Mouse (Mus musculus): Measurements from ENCODE around the gene Ptpn3. TPM values are rescaled to one million over a fixed set of nuclear protein-coding genes. Genes with fewer than 3 reads are reported as not detected.
A peak's percentile ranks its signal among the peaks of the same experiment; 100 is the strongest.

The Ptpn3 gene
- polyA plus RNA-seq, 1 experiment from 2014 or later = 9.4 TPM

- no peaks in the 10 kb centered on the region for H3K27me3 ChIP-seq (replicated peaks)
- H3K4me1 ChIP-seq (replicated peaks) = peaks cover 27% of the 10 kb centered on the region
- H3K36me3 ChIP-seq = no peaks in the 10 kb centered on the region
- WGBS = 34% methylated on average over 8 of the region's 8 CpGs
- ATAC-seq = peak; percentile 81
- H3K27ac ChIP-seq = peak overlapping the region; percentile 92
- peak overlapping the region; percentile 51 for H3K4me2 ChIP-seq (replicated peaks)
- peak overlapping the region; percentile 26; the same call in 1 of the 2 replicates for H3K9ac ChIP-seq
- no peaks in the 10 kb centered on the region for H3K9me3 ChIP-seq
- H3K4me3 ChIP-seq (replicated peaks) = no peak overlapping the region
These were observed 147.8 kb downstream of the Ptpn3 start for GRCm38 (mm10) chr4:57153838-57154237.

- H3K27me3 ChIP-seq (replicated peaks) = no peaks in the 10 kb centered on the region
- no peak overlapping the region for H3K4me3 ChIP-seq (replicated peaks)
- no peaks in the 10 kb centered on the region for H3K36me3 ChIP-seq
- no peaks in the 10 kb centered on the region for H3K9me3 ChIP-seq
- H3K27ac ChIP-seq = peak overlapping the region; percentile 92
- peak overlapping the region; percentile 26; the same call in 1 of the 2 replicates for H3K9ac ChIP-seq
- ATAC-seq = peak; percentile 95
- H3K4me1 ChIP-seq (replicated peaks) = peaks cover 27% of the 10 kb centered on the region
- WGBS = 9% methylated on average over 9 of the region's 9 CpGs
- peak overlapping the region; percentile 51 for H3K4me2 ChIP-seq (replicated peaks)
These were observed 148.4 kb downstream of the Ptpn3 start for GRCm38 (mm10) chr4:57153068-57153835.

DNA sequence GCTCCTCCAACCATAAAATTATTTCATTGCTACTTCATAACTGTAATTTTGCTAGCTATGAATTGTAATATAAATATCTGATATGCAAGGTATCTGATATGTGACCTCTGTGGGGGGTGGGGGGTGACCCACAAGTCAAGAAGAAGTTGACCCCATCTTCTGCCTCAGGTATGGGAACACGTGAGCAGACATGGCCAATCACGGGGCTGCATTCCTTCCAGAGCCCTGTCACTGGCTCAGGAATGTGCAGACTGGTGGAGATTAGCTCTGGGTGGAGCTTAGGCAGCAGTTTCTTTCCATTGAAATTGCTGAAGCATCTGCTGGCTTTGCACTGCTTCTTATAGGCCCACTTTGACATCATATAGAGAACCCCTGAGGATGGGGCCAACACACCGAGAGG lies 153.5 kb downstream of the Ptpn3 start:
- Histone ChIP-seq H3K4me2 (replicated peaks) (no peak overlapping the region), H3K4me1 (replicated peaks) (peaks cover 10% of the 10 kb centered on the region), H3K4me3 (replicated peaks) (no peak overlapping the region), H3K36me3 (no peaks in the 10 kb centered on the region), H3K9ac (no peak overlapping the region), H3K27ac (no peak overlapping the region), H3K9me3 (no peaks in the 10 kb centered on the region), H3K27me3 (replicated peaks) (no peaks in the 10 kb centered on the region)
- ATAC-seq = no peak
- WGBS = 60% methylated on average over 3 of the region's 3 CpGs

DNA sequence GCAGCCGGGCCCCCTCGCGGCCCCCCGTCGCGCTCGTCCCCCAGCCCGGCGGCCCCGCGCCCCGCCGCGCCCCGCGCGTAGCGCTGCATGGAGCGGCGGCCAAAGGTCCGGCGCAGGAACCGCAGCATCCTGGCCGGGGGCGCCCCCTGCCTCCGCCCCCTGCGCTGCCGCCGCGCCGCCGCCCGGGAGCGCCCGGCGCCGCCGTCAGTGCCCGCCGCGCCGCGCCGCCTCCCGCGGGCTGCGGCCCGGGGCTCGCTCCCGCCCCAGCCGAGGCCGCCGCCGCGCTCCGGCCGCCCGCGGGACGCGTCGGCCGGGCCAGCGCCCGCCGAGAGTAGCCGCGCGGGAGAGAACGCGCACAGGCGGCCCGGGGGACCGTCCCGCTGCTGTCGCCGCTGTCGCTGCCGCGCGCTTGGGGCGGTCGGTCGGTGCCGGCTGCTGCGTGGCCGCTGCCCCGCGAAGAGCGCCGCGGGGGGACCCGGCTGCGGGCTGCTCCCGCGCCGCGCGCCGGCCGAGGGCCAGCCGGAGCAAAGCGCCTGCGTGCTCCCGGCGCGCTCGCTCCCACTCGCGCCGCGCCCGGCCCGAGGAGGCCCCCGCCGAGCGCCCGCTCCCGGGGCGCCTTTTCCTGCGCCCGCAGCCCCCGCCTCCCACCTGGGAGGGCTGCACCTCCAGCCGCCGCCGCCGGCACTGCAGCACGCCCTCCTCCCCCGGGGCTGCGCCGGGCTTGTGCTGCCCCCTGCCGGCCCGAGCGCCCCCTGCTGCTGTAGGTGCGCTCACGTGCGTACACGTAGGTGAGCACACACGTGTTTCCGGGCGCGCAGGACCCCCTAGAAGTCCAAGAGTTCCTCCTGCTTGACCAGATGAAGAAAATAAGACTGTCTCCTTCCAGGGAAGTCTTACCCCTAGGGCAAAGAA lies 158.4 kb downstream of the Ptpn3 start, which contains the start of gene Epb41l4b:
Epb41l4b (minus strand) TSS at position 412 of the 912 bp plus-strand sequence.
- under 1% methylated on average over 73 of the region's 142 CpGs for WGBS
- Histone ChIP-seq H3K27ac (peak within 1 kb of the TSS; percentile 67), H3K9me3 (no peaks in the 10 kb centered on the region), H3K36me3 (no peaks in the 10 kb centered on the region), H3K4me1 (replicated peaks) (peaks cover 18% of the 10 kb centered on the region), H3K9ac (peak within 1 kb of the TSS; percentile 75), H3K27me3 (replicated peaks) (peaks cover 26% of the 10 kb centered on the region; the same call in 1 of the 2 replicates), H3K4me3 (replicated peaks) (peak within 1 kb of the TSS; percentile 71), H3K4me2 (replicated peaks) (peak within 1 kb of the TSS; percentile 92)
- ATAC-seq = peak; percentile 88

DNA sequence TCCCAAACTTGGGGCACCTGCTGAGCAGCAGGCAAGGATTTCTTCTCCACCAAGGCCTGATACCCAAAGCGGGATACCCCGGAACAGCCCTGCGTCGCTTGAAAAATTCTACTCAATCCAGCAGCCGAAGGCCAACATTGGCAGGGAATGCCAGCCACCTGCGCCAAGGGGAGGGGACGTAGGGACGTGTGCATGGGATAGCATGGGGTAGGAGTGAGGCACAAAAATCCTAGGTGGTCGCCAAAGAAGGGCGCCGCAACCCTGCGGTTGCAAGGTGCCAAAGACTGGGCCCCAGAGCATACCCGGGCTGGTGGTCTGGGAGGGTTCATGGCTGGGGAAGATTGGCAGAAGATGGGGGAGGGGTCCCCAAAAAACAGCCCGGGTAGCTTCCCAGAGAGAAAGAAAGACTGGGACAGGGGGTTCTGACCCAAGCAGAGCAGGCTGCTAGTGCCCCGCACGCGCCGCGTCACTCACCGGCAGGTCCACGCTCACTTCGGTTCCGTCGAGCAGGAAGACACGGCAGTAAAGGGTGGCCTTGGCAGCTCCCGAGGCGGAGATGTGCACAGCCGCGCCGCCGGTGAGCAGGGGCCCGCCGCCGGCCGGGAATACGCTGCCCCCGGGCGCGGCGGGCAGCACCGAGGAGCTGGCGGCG lies 159.1 kb downstream of the Ptpn3 start:
- H3K9me3 ChIP-seq = no peaks in the 10 kb centered on the region
- H3K4me3 ChIP-seq (replicated peaks) = peak overlapping the region; percentile 71
- ATAC-seq = peak; percentile 28
- H3K4me2 ChIP-seq (replicated peaks) = peak overlapping the region; percentile 92
- peaks cover 26% of the 10 kb centered on the region; the same call in 1 of the 2 replicates for H3K27me3 ChIP-seq (replicated peaks)
- no peaks in the 10 kb centered on the region for H3K36me3 ChIP-seq
- under 1% methylated on average over 43 of the region's 43 CpGs for WGBS
- H3K27ac ChIP-seq = peak overlapping the region; percentile 61
- peak overlapping the region; percentile 75 for H3K9ac ChIP-seq
- H3K4me1 ChIP-seq (replicated peaks) = peaks cover 22% of the 10 kb centered on the region

- H3K9me3 ChIP-seq = no peaks in the 10 kb centered on the region
- no peaks in the 10 kb centered on the region for H3K36me3 ChIP-seq
- no peak for ATAC-seq
- H3K4me3 ChIP-seq (replicated peaks) = peak overlapping the region; percentile 71
- H3K9ac ChIP-seq = peak overlapping the region; percentile 75
- H3K4me2 ChIP-seq (replicated peaks) = peak overlapping the region; percentile 92
- peaks cover 26% of the 10 kb centered on the region; the same call in 1 of the 2 replicates for H3K27me3 ChIP-seq (replicated peaks)
- peak overlapping the region; percentile 61 for H3K27ac ChIP-seq
- peaks cover 22% of the 10 kb centered on the region for H3K4me1 ChIP-seq (replicated peaks)
- WGBS = 4% methylated on average over 26 of the region's 26 CpGs
These were observed 159.7 kb downstream of the Ptpn3 start for GRCm38 (mm10) chr4:57141908-57142361.

GRCm38 (mm10) chr4:57140992-57141717 lies 160.5 kb downstream of the Ptpn3 start:
- Histone ChIP-seq H3K9ac (peak overlapping the region; percentile 75), H3K27ac (peak overlapping the region; percentile 61), H3K4me2 (replicated peaks) (peak overlapping the region; percentile 92), H3K36me3 (no peaks in the 10 kb centered on the region), H3K4me3 (replicated peaks) (peak overlapping the region; percentile 71), H3K4me1 (replicated peaks) (peaks cover 22% of the 10 kb centered on the region), H3K9me3 (no peaks in the 10 kb centered on the region), H3K27me3 (replicated peaks) (peaks cover 26% of the 10 kb centered on the region; the same call in 1 of the 2 replicates)
- 19% methylated on average over 15 of the region's 15 CpGs for WGBS
- no peak for ATAC-seq

Other genes with a start within 250 kb of the Ptpn3 start
- gene Epb41l4b, start 158.4 kb downstream of the Ptpn3 start, polyA plus RNA-seq (2015; fragmentation: Nextera tagmentation; extraction: Ambion mirVana) = 22.2 and 23.4 TPM in 2 replicates
- 3.5 and 3.9 TPM in 2 replicates for gene Palm2, start 132.4 kb upstream of the Ptpn3 start, polyA plus RNA-seq (2015; fragmentation: Nextera tagmentation; extraction: Ambion mirVana)

All from intestine, embryonic 15.5 days (tissue).